Mouse (Mus musculus): ENCODE data around the gene Top1. TPM values are rescaled to one million over a fixed set of nuclear protein-coding genes. Genes with fewer than 3 reads are reported as not detected.
A peak's percentile ranks its signal among the peaks of the same experiment; 100 is the strongest.

Top1 gene
- 10 to 100 TPM; 53.1 to 65.1 TPM for total RNA-seq (2021)

DNA sequence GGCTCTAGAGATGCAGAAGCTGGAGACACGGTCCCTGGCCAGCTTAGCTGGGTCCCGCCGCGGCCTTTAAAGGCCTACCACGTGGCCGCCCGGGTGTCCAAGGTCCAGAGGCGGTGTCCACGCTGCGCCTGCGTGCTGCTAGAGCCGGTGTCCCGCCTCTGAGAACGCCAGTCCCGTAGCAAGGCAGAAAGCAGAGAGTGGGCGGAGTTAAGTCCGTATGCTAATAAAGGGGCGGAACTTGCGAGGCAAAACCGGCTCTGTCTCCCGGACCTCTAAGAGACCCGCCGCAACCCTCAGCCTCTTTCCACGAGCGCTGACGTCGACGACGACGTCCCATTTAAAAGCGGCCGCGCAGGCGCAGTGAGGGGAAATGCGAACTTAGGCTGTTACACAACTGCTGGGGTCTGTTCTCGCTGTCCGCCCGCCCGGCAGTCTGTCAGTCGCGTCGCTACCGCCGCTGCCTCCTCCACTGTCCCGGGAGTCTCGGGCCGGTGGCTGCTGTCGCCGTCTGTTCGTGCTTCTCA is at the start of gene Top1:
Gene Top1 (plus strand): TSS at position 275 of the 524 bp plus-strand sequence.
- intact Hi-C loops (cut with DNase I): loop anchor here (1.0 to 5.0 kb wide), 3 partner anchors 23 to 47 kb away; no protein-coding TSS in a partner anchor
- DNase-seq: peak; percentile 99

DNA sequence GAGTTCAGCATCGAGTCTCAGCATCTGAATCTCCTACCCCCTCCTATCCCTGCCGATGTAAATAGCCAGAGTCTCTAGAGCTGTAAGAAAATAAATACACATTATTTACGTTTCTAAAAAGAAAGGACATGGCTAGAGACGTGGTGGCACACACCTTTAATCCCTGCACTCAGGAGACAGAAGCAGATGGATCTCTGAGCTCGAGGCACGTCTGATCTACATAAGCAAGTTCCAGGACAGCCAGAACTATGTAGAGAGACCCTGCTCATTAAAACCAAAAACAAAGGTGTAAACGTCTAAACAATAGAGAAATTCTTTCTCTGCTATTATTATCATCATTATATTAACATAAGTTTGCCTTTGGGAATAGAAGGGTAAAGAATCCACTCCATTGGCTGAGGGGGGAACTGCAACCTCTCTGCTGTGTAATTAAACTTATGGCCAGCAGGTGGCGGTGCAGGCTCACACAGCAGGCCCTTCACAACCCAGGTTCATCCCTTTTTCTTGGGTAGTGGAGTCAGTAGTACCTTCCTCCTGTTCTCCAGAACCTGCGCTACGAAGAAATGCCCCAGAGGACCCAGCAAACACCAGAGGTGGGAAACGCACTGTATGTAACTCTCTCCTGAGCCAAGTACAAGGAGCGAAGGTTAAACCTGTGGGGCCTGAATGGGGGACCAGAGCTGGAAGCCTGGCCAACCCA is 48.0 kb upstream of the Top1 start:
- intact Hi-C loops (cut with DNase I): loop anchor here (1.0 to 5.0 kb wide), 3 partner anchors 103 to 345 kb away; no protein-coding TSS in a partner anchor

DNA sequence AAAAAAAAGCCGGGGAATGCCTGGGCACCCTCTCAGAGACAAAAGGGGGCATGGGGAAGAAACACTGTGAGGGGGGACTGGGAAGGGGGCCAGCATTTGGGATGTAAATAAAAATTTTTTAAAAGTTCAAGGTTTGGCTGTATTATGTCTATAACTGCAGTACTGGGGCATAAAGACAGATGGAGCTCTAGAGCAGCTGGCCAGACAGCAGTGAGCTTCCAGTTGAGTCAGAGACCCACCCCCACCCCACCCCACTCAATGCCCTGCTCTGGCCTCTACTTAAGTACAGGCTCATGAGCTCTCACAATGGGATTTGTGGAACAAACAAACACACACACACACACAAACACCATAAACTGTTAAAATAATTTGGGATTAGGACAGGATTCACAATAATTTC is 43.9 kb upstream of the Top1 start:
- DNase-seq: peak; percentile 39 to 63
- intact Hi-C loops (cut with DNase I): no loop called here

More for the DNA sequence above, 48.0 kb upstream of the Top1 start:
- peak; percentile 72 to 83 for DNase-seq

DNA sequence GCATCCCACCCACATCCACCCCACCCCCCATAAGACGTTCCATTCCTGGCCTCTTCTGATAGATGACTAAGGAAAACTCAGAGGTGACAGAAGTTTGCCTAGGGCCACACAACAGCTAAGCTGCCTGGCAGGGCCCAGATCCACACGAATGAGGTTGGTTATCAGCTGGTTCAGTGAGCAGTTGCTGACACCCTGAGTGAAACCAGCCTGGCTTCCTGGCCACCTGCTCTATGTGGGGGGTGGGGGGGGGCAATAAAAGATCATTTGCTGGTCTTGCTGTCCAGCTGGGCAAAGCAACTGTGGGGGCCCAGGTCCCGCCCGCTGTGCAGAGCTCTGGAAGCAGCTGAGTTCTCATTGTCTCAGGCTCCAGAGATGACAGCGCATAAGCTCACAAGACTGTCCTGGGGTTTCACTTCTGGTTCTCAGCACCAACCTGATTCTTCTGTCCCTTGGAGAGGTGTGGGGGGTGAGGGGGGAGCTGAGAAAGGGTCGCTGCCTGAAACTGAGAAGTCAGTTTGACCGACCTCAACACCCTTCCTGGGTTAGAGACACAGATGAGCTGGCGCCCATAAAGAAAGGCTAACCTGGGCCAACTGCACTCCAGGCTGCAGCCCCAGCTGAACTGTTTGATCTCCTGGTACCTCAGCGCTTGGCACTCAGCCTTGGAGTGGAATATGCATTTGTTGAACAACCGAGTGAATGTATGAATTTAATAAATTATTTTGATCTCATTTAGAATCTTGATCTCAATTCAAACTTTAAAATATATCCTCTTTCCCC is 42.3 kb upstream of the Top1 start:
- DNase-seq: no peak
- intact Hi-C loops (cut with DNase I): no loop called here

DNA sequence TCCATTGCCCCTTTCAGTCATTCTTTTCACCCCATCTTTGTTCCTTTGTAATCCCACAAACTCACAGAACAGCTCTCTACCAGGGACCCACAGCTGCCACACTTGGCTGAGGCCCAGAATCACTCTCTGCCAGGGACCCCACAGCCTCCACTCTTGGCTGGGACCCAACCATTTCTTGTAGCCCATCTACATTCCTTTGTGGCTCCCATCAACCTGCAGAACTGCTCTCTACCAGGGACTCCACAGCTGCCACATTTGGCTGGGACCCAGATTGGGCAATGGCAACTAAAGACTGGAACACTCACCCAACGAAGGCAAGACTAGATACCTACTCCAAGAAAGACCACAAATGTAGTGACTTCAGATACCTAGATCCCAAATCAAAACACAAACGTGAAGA is 35.7 kb upstream of the Top1 start:
- no peak for DNase-seq
- intact Hi-C loops (cut with DNase I): loop anchor here (5.0 kb wide), 1 partner anchor 37 kb away; the partner anchor contains the start of gene Top1

DNA sequence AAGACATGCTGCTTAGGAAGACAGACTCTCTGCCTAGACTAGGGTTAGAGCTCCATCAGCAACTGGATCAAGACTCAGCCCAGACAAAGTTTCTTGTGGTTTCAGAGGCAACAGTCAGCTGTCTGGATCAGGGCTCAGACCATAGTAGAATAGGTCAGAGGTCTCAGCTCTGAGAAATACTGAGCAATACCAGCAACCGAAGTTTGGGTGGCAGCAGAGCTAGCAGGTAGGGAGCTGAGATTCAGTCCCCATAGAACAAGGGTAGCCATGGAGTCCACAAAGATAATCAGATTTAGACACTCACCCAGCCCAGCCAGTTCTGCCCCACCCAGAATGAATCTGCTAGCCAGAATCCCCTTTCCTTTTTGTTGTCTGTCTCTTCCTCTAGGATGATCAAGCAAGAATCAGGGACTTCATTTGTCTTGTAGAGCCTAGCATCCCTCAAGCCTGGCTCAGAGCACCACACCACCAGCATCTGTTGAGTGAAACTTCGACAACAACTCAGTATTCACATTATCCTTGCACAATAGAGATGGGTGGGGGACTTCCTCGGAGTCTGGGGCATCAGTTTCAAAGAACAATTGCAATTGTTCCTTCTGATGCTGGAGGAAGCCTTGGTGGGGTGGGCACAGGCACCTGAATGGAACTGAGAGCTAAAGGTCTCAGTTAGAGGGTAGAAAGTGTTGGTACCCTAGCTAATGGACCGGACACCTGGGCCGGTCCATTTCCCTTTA is 32.3 kb upstream of the Top1 start:
- intact Hi-C loops (cut with DNase I): loop anchor here (5.0 kb wide), 1 partner anchor 34 kb away; the partner anchor contains the start of gene Top1
- DNase-seq: no peak

DNA sequence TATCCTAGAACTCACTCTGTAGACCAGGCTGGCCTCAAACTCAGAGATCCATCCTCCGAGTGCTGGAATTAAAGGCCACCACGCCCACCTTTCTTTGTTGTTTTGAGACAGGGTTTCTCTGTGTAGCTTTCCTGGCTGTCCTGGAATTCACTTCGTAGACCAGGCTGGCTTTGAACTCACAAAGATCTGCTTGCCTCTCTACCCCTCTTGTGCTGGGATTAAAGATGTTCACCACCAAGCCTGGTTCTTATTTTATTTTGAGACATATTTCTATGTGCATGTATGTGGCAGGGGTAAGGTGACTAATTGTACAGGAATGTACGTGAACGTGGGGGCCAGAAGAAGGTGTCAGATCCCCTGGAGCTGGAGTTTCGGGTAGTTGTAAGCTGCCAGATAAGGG is 27.9 kb upstream of the Top1 start:
- intact Hi-C loops (cut with DNase I): no loop called here
- DNase-seq: no peak

DNA sequence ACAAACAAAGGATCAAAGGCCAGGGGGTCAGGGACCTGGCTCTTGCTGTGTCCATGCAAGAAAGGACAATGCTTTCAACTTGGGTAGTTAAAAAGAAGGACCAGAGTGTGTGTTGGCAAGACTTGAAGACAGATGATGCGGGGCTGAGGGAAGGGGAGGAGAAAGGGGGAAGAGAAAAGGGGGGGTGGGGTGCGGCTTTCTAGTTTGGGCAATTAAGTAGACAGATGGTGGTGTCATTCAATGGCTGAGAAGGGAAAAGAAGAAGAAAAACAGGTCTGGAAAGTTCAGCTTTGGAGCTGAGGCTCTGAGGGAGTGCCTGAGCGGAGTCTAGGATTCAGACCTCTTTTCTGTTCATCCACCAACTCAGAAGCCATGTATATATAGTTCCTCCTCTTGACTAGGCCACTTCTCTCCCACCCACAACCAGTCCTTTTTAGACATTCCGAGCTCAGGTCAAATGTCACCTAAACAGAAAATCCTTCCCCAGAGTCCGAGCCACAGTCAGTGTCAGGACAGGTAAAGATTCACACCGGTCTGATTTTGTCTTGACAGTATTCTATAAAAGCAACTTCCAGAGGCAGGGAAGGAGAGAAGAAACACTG is 27.0 kb upstream of the Top1 start:
- no peak for DNase-seq
- intact Hi-C loops (cut with DNase I): no loop called here

DNA sequence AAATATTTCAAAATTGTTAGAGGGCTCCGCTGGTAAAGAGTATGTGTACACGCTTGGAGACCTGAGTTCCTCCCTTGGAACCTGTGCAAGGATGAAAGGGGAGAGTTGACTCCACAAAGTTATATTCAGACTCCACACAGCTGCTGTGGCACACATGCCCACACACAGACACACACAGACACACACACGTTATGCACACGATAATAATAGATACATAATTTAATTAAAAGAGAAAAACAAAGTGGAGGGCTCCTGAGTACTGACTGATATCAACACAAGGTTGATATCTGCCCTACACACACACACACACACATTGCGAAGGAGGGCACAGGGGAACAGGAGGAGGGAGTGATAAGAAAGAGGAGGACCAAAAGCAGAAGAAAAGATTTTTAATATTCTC is 26.4 kb upstream of the Top1 start:
- DNase-seq: no peak
- intact Hi-C loops (cut with DNase I): no loop called here

DNA sequence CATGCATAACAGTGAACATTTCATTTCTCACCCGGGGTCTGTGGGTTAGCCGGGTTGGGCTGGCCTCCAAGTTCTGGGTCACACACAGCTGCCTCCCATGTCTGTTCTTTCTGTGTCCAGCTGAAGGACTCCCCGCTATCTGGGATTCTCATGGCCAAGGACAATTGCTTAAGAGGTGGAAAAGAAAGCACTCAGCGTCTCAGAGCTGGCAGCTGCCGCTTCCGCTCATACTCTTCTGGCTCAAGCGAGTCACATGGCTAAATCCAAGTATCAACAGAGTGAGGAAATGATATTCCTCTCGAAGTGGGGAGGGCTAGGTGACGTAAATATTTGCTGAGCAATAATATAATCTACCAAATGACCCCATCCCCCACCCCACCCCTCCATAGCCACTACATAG is 25.9 kb upstream of the Top1 start:
- intact Hi-C loops (cut with DNase I): loop anchor here (2.0 kb wide), 1 partner anchor 71 kb away; no protein-coding TSS in a partner anchor
- peak; percentile 78 to 84 for DNase-seq

DNA sequence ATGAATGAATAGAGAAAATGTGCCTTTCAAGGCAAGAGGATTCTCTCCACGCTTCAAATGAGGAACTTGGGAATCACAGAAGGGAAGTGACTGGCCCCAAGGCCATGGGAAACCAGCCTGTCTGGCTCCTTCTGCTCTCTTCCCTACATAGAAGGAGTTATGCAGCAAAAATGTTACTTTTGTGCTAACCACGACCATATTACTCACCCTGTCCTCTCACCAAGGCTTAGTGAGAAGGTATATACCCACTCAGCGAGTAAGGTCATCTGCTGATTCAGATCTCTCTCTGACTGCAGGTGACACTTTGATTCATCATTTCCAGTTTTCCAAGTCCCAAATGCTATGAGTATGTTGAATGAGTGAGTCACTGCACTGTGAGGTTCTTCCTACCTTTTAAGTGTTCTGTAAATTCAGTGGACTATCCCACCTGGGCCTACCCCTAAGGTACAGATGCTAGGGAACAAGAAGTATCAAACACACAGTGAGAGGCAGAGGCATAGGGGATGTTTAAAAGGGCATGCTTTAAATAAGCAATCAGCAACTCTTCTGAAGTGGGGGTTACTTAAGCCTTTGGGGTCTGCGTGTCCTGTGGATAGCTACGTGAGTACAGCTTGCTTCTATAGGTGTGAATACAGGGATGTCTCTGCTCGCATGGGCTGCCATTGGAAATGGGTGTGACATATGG is 25.3 kb upstream of the Top1 start:
- intact Hi-C loops (cut with DNase I): loop anchor here (2.0 kb wide), 1 partner anchor 70 kb away; no protein-coding TSS in a partner anchor
- DNase-seq: peak; percentile 32 to 39

DNA sequence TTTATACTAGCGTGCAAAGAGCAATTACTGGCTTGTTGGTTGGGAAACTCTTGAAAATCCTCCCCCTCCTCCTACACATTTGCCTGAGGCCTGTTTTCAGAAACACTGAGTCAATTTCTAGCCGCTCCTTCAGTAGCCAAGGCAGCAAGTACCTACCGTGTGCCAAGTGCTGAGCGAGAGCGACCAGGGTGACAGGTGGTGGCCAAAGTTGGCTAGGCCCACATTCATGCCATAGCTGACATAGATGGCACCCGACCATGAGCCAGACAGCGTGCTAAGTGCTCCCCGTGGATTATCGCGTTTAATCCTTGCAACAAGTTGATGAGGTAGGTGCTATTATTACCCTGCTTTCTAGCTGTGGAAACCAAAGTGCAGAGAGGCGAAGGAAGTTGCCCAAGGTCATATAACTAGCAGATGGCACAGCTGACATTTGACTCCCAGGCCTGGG is 24.7 kb upstream of the Top1 start:
- intact Hi-C loops (cut with DNase I): loop anchor here (2.0 kb wide), 1 partner anchor 70 kb away; no protein-coding TSS in a partner anchor
- DNase-seq: peak; percentile 75 to 77

DNA sequence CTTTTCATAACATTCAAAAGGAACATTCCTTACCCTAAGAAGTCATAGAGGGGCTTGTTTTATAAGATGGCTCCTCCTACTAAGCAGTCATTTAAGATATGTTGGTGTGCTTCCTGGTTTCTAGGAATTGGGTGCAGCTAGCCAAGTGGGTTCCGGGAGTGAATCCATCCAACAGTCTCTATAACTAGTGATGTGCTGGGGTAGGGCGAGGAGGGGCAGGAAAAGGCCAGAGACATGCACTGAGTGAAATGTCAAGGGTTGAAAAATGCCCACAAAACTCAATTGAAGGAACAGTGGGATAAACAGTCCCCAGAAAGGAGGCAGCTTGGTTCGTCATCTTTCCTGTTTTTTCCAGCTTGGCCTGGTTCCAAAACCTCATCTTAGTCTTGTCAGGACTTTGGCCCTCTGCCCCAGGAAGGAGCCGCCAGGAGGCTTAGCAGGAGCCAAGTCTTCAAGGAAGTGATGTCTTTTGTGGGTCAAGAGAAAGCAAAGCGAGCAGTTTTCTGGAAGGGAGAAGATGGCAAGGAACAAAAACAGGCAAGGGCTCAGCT is 24.0 kb upstream of the Top1 start:
- DNase-seq: peak; percentile 94
- intact Hi-C loops (cut with DNase I): loop anchor here (1.0 to 2.0 kb wide), 2 partner anchors 24 to 69 kb away; partner anchors contain the start of gene Top1

DNA sequence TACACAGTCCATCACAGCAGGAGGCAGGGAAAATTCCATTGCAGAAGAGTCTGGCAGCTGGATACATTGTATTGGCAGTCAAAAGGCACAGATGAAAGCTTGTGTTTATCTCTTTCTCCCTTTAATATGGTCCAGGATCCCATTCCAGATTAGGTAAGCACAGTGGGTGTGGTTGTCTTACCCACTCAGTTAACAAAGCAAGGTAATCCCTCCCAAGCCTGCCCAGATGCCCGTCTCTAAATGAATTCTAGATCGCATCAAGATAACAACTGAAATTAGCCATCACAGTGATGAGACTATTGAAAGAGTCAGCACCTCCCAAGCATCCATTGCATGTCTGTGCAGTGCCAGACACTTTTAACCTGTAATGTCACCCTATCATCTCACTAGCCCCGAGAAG is 23.0 kb upstream of the Top1 start:
- intact Hi-C loops (cut with DNase I): loop anchor here (1.0 kb wide), 1 partner anchor 23 kb away; the partner anchor contains the start of gene Top1

DNA sequence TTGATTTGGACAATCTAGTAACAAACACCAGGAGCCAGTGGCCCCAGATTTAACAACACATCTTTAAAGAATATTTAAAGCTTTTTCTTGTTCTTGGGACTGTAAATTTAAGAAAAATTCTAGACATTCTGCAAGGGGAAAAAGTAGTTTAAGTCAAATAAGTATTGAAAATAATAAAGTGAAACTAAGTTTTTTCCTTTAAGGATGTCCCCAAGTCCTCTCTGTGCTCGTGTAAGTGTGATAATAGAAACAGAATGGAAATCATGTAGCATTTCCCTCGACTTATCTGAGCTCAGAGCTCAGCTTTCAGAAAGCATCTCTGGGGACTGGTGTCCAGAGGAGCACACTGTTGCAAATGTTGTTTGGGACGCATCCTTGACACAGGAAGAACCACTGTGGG is 21.9 kb upstream of the Top1 start:
- intact Hi-C loops (cut with DNase I): no loop called here
- DNase-seq: no peak

More for the DNA sequence above, 23.0 kb upstream of the Top1 start:
- no peak for DNase-seq

DNA sequence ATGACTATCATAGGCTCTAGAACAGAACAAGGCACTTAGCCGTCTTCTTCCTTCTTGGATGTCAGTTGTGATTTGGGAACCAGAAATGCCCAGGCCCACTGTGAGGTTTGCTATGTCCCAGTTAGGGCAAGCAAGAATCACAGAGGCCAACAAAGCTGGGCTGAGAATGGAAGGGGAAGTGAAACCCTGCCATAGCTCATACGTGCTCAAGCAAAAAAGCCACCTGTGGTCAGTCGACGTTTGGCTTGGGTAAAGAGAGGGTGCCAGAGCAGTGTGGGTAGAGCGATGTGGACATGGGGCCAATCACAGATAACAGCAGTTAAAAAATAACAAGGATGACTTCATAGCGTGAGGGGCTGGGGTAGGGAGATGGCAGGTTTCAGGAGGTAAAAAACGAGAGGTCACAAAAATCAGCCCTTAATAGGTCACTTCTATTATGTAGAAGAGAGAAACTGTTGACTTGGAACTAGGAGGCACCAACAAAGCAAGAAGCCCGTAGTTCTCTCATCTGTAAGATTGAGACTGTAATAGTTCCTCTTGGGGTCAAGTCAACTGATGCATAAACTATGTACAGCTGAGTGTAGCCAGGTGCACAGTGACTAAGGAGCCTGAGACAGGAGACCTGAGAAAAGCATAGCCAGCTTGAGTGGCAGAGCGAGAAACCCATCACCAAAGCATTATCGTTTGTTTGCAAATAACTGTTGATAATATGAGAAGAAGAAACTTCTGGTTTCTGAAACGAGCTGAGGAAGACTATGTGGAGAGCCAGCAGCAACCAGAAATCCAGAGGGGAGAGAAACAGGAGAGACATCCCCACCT is 18.3 kb upstream of the Top1 start:
- intact Hi-C loops (cut with DNase I): no loop called here

DNA sequence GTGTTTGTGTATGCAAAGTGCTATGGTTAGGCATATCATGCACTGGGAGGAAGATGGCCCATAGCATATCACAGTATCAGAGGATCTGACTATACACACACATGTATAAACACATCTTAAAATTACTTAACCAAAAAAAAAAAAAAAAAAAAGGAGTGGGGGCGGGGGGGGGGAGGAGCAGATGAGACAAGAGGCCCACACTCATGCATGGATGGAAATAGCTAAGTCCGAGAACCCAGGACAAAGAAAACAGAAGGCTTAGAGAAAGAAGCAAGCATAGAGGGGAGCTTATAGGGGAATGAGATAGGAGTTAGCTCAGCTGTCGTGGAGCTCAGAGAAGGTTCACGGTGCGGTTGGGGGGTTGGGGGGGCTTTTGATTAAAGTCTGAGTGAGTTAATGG is 17.6 kb upstream of the Top1 start:
- intact Hi-C loops (cut with DNase I): no loop called here
- DNase-seq: no peak

More for the DNA sequence above, 18.3 kb upstream of the Top1 start:
- no peak for DNase-seq

All from heart, postnatal 10 days (tissue).